Mouse (Mus musculus) spleen, adult 2 months (tissue): ENCODE data around the gene Hsdl2.
"Not testable (repeated sequence)": the region's sequence is repeated elsewhere in the genome, so short reads cannot be mapped to it uniquely, and the experiment has no call there.

ENCODE experiments used
- CTCF ChIP-seq: fragments of 200-500 bp; IDR thresholded peaks from 2 replicates; pipeline ENCODE4 v1.5.1; 2011; ENCODE audit warnings: mild to moderate bottlenecking, inconsistent platforms; ENCODE audit not compliant: insufficient read depth, insufficient read length, insufficient replicate concordance; ENCODE audit errors: extremely low read depth
- POLR2A ChIP-seq: fragments of 200-500 bp; IDR thresholded peaks from 2 replicates; pipeline ENCODE4 v1.6.1; 2011; ENCODE audit warnings: low read depth, low read length, inconsistent platforms

GRCm38 (mm10) chr4:59570519-59570918 is 10.8 kb upstream of the Hsdl2 start:
- not testable (repeated sequence) for TF ChIP-seq CTCF, POLR2A
